Mouse (Mus musculus): ENCODE data around the gene Mmgt2. TPM values are rescaled to one million over a fixed set of nuclear protein-coding genes. Genes with fewer than 3 reads are reported as not detected.

The Mmgt2 gene
- polyA plus RNA-seq, 1 experiment from 2014 or later, result 82.9 TPM

- no peaks in the 10 kb centered on the region for H3K27me3 ChIP-seq (replicated peaks; ENCODE audit: control insufficient read depth, insufficient read depth, low read length)
- H3K4me3 ChIP-seq (ENCODE audit: low read length), result no peak overlapping the region
- H3K36me3 ChIP-seq (ENCODE audit: control insufficient read depth, insufficient read depth, low read length), result peaks cover 7% of the 10 kb centered on the region; the same call in 1 of the 2 replicates
- 75% methylated on average over 5 of the region's 5 CpGs for WGBS
- H3K9ac ChIP-seq (ENCODE audit: low read depth, low read length), result no peak overlapping the region
- no peak for ATAC-seq
- H3K4me1 ChIP-seq (ENCODE audit: control insufficient read depth, insufficient read depth, low read length), result no peaks in the 10 kb centered on the region
- no peaks in the 10 kb centered on the region for H3K9me3 ChIP-seq (ENCODE audit: control insufficient read depth, low read length)
- no peak overlapping the region for H3K4me2 ChIP-seq (ENCODE audit: low read depth, low read length)
- no peak overlapping the region for H3K27ac ChIP-seq (ENCODE audit: low read length)
Measured at GRCm38 (mm10) chr11:62710657-62711056, 62.2 kb downstream of the Mmgt2 start.

Other genes with a start within 250 kb of the Mmgt2 start
- 11.8 and 12.7 TPM in 2 replicates for gene Pigl, start 190.2 kb upstream of the Mmgt2 start, polyA plus RNA-seq (2015; fragmentation: Nextera tagmentation; extraction: Ambion mirVana)
- 40.2 and 42.0 TPM in 2 replicates for gene Ncor1, start 190.1 kb upstream of the Mmgt2 start, polyA plus RNA-seq (2015; fragmentation: Nextera tagmentation; extraction: Ambion mirVana)
- 6.8 and 17.9 TPM in 2 replicates for gene Cenpv, start 109.4 kb upstream of the Mmgt2 start, polyA plus RNA-seq (2015; fragmentation: Nextera tagmentation; extraction: Ambion mirVana)
- 2,570 and 2,643 TPM in 2 replicates for gene Ubb, start 97.5 kb upstream of the Mmgt2 start, polyA plus RNA-seq (2015; fragmentation: Nextera tagmentation; extraction: Ambion mirVana)
- gene Trpv2, start 74.2 kb upstream of the Mmgt2 start, polyA plus RNA-seq (2015; fragmentation: Nextera tagmentation; extraction: Ambion mirVana), result 11.0 and 11.2 TPM in 2 replicates
- 14.1 and 23.8 TPM in 2 replicates for gene Lrrc75a, start 141 bp upstream of the Mmgt2 start, polyA plus RNA-seq (2015; fragmentation: Nextera tagmentation; extraction: Ambion mirVana)
- 4.2 and 4.7 TPM in 2 replicates for gene Zfp287, start 83.2 kb downstream of the Mmgt2 start, polyA plus RNA-seq (2015; fragmentation: Nextera tagmentation; extraction: Ambion mirVana)
- gene Gm10428, start 104.4 kb downstream of the Mmgt2 start, polyA plus RNA-seq (2015; fragmentation: Nextera tagmentation; extraction: Ambion mirVana), result not detected in 2 replicates
- 7.9 and 10.5 TPM in 2 replicates for gene Zfp286, start 140.8 kb downstream of the Mmgt2 start, polyA plus RNA-seq (2015; fragmentation: Nextera tagmentation; extraction: Ambion mirVana)
- gene Trim16, start 171.6 kb downstream of the Mmgt2 start, polyA plus RNA-seq (2015; fragmentation: Nextera tagmentation; extraction: Ambion mirVana), result 13.3 and 13.5 TPM in 2 replicates
- 0.24 and 0.43 TPM in 2 replicates for gene Fbxw10, start 198.4 kb downstream of the Mmgt2 start, polyA plus RNA-seq (2015; fragmentation: Nextera tagmentation; extraction: Ambion mirVana)
- gene Tvp23b, start 230.8 kb downstream of the Mmgt2 start, polyA plus RNA-seq (2015; fragmentation: Nextera tagmentation; extraction: Ambion mirVana), result 89.8 and 90.2 TPM in 2 replicates